Mouse (Mus musculus): ENCODE data around the gene Tspan9.
A peak's percentile ranks its signal among the peaks of the same experiment; 100 is the strongest.

The Tspan9 gene

GRCm38 (mm10) chr6:127989624-127990212 lies 153.7 kb downstream of the Tspan9 start:
- DNase-seq (ENCODE audit: extremely low read depth, low read depth, low spot score), result no peak

GRCm38 (mm10) chr6:127988944-127989494 lies 154.4 kb downstream of the Tspan9 start:
- DNase-seq (ENCODE audit: extremely low read depth, low read depth, low spot score), result no peak

GRCm38 (mm10) chr6:127987374-127987773 lies 156.0 kb downstream of the Tspan9 start:
- DNase-seq (ENCODE audit: extremely low read depth, low read depth, low spot score), result no peak

GRCm38 (mm10) chr6:127986357-127986756 lies 157.0 kb downstream of the Tspan9 start:
- no peak for DNase-seq (ENCODE audit: extremely low read depth, low read depth, low spot score)

- no peak for DNase-seq (ENCODE audit: extremely low read depth, low read depth, low spot score)
Observed at GRCm38 (mm10) chr6:127981176-127981575, 162.2 kb downstream of the Tspan9 start.

- no peak for DNase-seq (ENCODE audit: extremely low read depth, low read depth, low spot score)
Observed at GRCm38 (mm10) chr6:127980381-127981045, 162.9 kb downstream of the Tspan9 start.

- DNase-seq (ENCODE audit: extremely low read depth, low read depth, low spot score), result no peak
Observed at GRCm38 (mm10) chr6:127979831-127980230, 163.6 kb downstream of the Tspan9 start.

GRCm38 (mm10) chr6:127978941-127979340 lies 164.5 kb downstream of the Tspan9 start:
- DNase-seq (ENCODE audit: extremely low read depth, low read depth, low spot score), result no peak

GRCm38 (mm10) chr6:127976695-127977094 lies 166.7 kb downstream of the Tspan9 start:
- DNase-seq (ENCODE audit: extremely low read depth, low read depth, low spot score), result no peak

GRCm38 (mm10) chr6:127974000-127974399 lies 169.4 kb downstream of the Tspan9 start:
- no peak for DNase-seq (ENCODE audit: extremely low read depth, low read depth, low spot score)

- no peak for DNase-seq (ENCODE audit: extremely low read depth, low read depth, low spot score)
Observed at GRCm38 (mm10) chr6:127973553-127973952, 169.8 kb downstream of the Tspan9 start.

GRCm38 (mm10) chr6:127971931-127972330 lies 171.5 kb downstream of the Tspan9 start:
- no peak for DNase-seq (ENCODE audit: extremely low read depth, low read depth, low spot score)

GRCm38 (mm10) chr6:127970848-127971247 lies 172.5 kb downstream of the Tspan9 start:
- no peak for DNase-seq (ENCODE audit: extremely low read depth, low read depth, low spot score)

GRCm38 (mm10) chr6:127970120-127970519 lies 173.3 kb downstream of the Tspan9 start:
- DNase-seq (ENCODE audit: extremely low read depth, low read depth, low spot score), result no peak

GRCm38 (mm10) chr6:127969709-127970108 lies 173.7 kb downstream of the Tspan9 start:
- no peak for DNase-seq (ENCODE audit: extremely low read depth, low read depth, low spot score)

- no peak for DNase-seq (ENCODE audit: extremely low read depth, low read depth, low spot score)
Observed at GRCm38 (mm10) chr6:127965497-127965896, 177.9 kb downstream of the Tspan9 start.

- DNase-seq (ENCODE audit: extremely low read depth, low read depth, low spot score), result no peak
Observed at GRCm38 (mm10) chr6:127960203-127960602, 183.2 kb downstream of the Tspan9 start.

- DNase-seq (ENCODE audit: extremely low read depth, low read depth, low spot score), result no peak
Observed at GRCm38 (mm10) chr6:127956172-127956571, 187.2 kb downstream of the Tspan9 start.

GRCm38 (mm10) chr6:127953071-127953470 lies 190.3 kb downstream of the Tspan9 start:
- no peak for DNase-seq (ENCODE audit: extremely low read depth, low read depth, low spot score)

- no peak for DNase-seq (ENCODE audit: extremely low read depth, low read depth, low spot score)
Observed at GRCm38 (mm10) chr6:127949885-127950284, 193.5 kb downstream of the Tspan9 start.

GRCm38 (mm10) chr6:127948656-127949055 lies 194.7 kb downstream of the Tspan9 start:
- no peak for DNase-seq (ENCODE audit: extremely low read depth, low read depth, low spot score)

GRCm38 (mm10) chr6:127945725-127946124 lies 197.7 kb downstream of the Tspan9 start:
- DNase-seq (ENCODE audit: extremely low read depth, low read depth, low spot score), result peak; percentile 4

Measured in fat pad, adult 2 months (tissue).